Mouse (Mus musculus) heart, adult 2 months (tissue): ENCODE data around the gene Cog5. TPM values are rescaled to one million over a fixed set of nuclear protein-coding genes. Genes with fewer than 3 reads are reported as not detected.

ENCODE experiments used
- DNase-seq, 2 experiments: peaks; one replicate each; pipeline ENCODE4 v3.0.0; 2021
- H3K27ac ChIP-seq: fragments of 200-600 bp; 2 replicates; pipeline ENCODE4 v1.8.1; 2022
- H3K27me3 ChIP-seq: fragments of 200-500 bp; 2 replicates; pipeline ENCODE4 v1.6.1; 2012; ENCODE audit warnings: mild to moderate bottlenecking, low read length, inconsistent platforms, mixed read lengths; ENCODE audit not compliant: control insufficient read depth, insufficient read depth
- H3K36me3 ChIP-seq: fragments of 200-500 bp; 2 replicates; pipeline ENCODE4 v1.6.1; 2012; ENCODE audit warnings: low read length, inconsistent platforms; ENCODE audit not compliant: control insufficient read depth, insufficient read depth
- H3K4me1 ChIP-seq: fragments of 200-500 bp; 2 replicates; pipeline ENCODE4 v1.6.1; 2011; ENCODE audit warnings: low read length; ENCODE audit not compliant: control insufficient read depth, insufficient read depth
- H3K4me3 ChIP-seq: fragments of 200-600 bp; 2 replicates; pipeline ENCODE4 v1.8.1; 2022
- H3K79me2 ChIP-seq: fragments of 200-500 bp; replicated peaks from 2 replicates; pipeline ENCODE4 v1.6.1; 2012; ENCODE audit warnings: mild to moderate bottlenecking, inconsistent platforms, low read length, moderate library complexity, mixed read lengths; ENCODE audit not compliant: control insufficient read depth, insufficient read depth
- H3K9ac ChIP-seq: fragments of 200-500 bp; 2 replicates; pipeline ENCODE4 v1.6.1; 2012; ENCODE audit warnings: low read depth, mild to moderate bottlenecking, control low read depth, inconsistent platforms, low read length, mixed read lengths
- CTCF ChIP-seq: fragments of 200-600 bp; IDR thresholded peaks from 2 replicates; pipeline ENCODE4 v1.8.1; 2022; ENCODE audit warnings: antibody characterized with exemption, mild to moderate bottlenecking, moderate library complexity
- EP300 ChIP-seq: fragments of 200-500 bp; IDR thresholded peaks from 2 replicates; pipeline ENCODE4 v1.6.1; 2011; ENCODE audit warnings: low read depth, low read length, control low read depth; ENCODE audit not compliant: insufficient read depth
- POLR2A ChIP-seq: fragments of 200-500 bp; IDR thresholded peaks from 2 replicates; pipeline ENCODE4 v1.6.1; 2011; ENCODE audit warnings: mild to moderate bottlenecking, low read depth, low read length, control low read depth; ENCODE audit not compliant: insufficient read depth
- WGBS: fragments of 180-500 bp; shearing (Covaris S2); methylation state at CpG from one replicate; pipeline ENCODE4 v1.1.7; 2018; 5-methylcytosine and 5-hydroxymethylcytosine counted together
- intact Hi-C: fragments of 180-260 bp; cut with DNase I; formaldehyde crosslinking; loops from one replicate; pipeline ENCODE4 v1.15.1; 2025
- polyA plus RNA-seq: library from polyadenylated mRNA; depleted of rRNA; stranded (reverse); fragments of >200 nt; gene quantifications from 2 replicates; pipeline ENCODE4 v1.2.3, GENCODE M21; 2012
- total RNA-seq, 2 experiments: library from RNA; stranded (reverse); gene quantifications; 2 replicates each; pipeline ENCODE4 v1.2.3; 2021

Cog5 gene
- total and polyA plus RNA-seq, 3 experiments, result 24.7 to 58.3 (median 55.8) TPM

GRCm38 (mm10) chr12:31977613-31978195, 323.0 kb downstream of the Cog5 start:
- 80% methylated on average over 12 of the region's 12 CpGs for WGBS
- no peak overlapping the region for H3K27ac ChIP-seq
- H3K4me1 ChIP-seq, result no peaks in the 10 kb centered on the region
- intact Hi-C loops, result no loop called here
- DNase-seq, result no peak
- no peak overlapping the region for H3K9ac ChIP-seq
- H3K79me2 ChIP-seq, result no peaks in the 10 kb centered on the region
- TF ChIP-seq CTCF, result no peak
- no peak for TF ChIP-seq POLR2A
- no peak for TF ChIP-seq EP300
- no peak overlapping the region for H3K4me3 ChIP-seq
- no peaks in the 10 kb centered on the region for H3K36me3 ChIP-seq
- no peaks in the 10 kb centered on the region for H3K27me3 ChIP-seq

GRCm38 (mm10) chr12:31983238-31983637, 328.6 kb downstream of the Cog5 start:
- TF ChIP-seq CTCF (no peak), EP300 (no peak), POLR2A (no peak)
- no peak overlapping the region for H3K9ac ChIP-seq
- H3K79me2 ChIP-seq, result no peaks in the 10 kb centered on the region
- no peaks in the 10 kb centered on the region for H3K4me1 ChIP-seq
- H3K27me3 ChIP-seq, result no peaks in the 10 kb centered on the region
- DNase-seq, result no peak
- no peak overlapping the region for H3K4me3 ChIP-seq
- no peaks in the 10 kb centered on the region for H3K36me3 ChIP-seq
- WGBS, result 67% methylated on average over 7 of the region's 7 CpGs
- no peak overlapping the region for H3K27ac ChIP-seq
- intact Hi-C loops, result no loop called here

- Histone ChIP-seq H3K27me3 (no peaks in the 10 kb centered on the region), H3K9ac (no peak overlapping the region), H3K27ac (no peak overlapping the region), H3K36me3 (no peaks in the 10 kb centered on the region), H3K4me3 (no peak overlapping the region), H3K79me2 (no peaks in the 10 kb centered on the region), H3K4me1 (no peaks in the 10 kb centered on the region)
- intact Hi-C loops, result no loop called here
- no peak for DNase-seq
- no peak for TF ChIP-seq CTCF
- TF ChIP-seq EP300, result no peak
- TF ChIP-seq POLR2A, result no peak
- WGBS, result 80% methylated on average over 6 of the region's 6 CpGs
These were observed 329.1 kb downstream of the Cog5 start for GRCm38 (mm10) chr12:31983769-31984168.

GRCm38 (mm10) chr12:31984206-31984605, 329.5 kb downstream of the Cog5 start:
- H3K4me1 ChIP-seq, result no peaks in the 10 kb centered on the region
- H3K4me3 ChIP-seq, result no peak overlapping the region
- H3K9ac ChIP-seq, result no peak overlapping the region
- H3K36me3 ChIP-seq, result no peaks in the 10 kb centered on the region
- H3K27ac ChIP-seq, result no peak overlapping the region
- H3K79me2 ChIP-seq, result no peaks in the 10 kb centered on the region
- TF ChIP-seq POLR2A, result no peak
- TF ChIP-seq CTCF, result no peak
- TF ChIP-seq EP300, result no peak
- DNase-seq, result no peak
- 62% methylated on average over 2 of the region's 2 CpGs for WGBS
- intact Hi-C loops, result no loop called here
- no peaks in the 10 kb centered on the region for H3K27me3 ChIP-seq

GRCm38 (mm10) chr12:31984664-31985063, 330.0 kb downstream of the Cog5 start:
- intact Hi-C loops, result no loop called here

GRCm38 (mm10) chr12:31985738-31986137, 331.1 kb downstream of the Cog5 start:
- Histone ChIP-seq H3K4me1 (no peaks in the 10 kb centered on the region), H3K9ac (no peak overlapping the region), H3K27me3 (no peaks in the 10 kb centered on the region), H3K79me2 (no peaks in the 10 kb centered on the region), H3K4me3 (no peak overlapping the region), H3K27ac (no peak overlapping the region), H3K36me3 (no peaks in the 10 kb centered on the region)
- no peak for TF ChIP-seq CTCF
- TF ChIP-seq EP300, result no peak
- no peak for TF ChIP-seq POLR2A
- intact Hi-C loops, result no loop called here
- 79% methylated on average over 6 of the region's 6 CpGs for WGBS
- DNase-seq, result no peak

More at GRCm38 (mm10) chr12:31984664-31985063, 330.0 kb downstream of the Cog5 start:
- WGBS, result 34% methylated on average over 12 of the region's 12 CpGs
- H3K4me3 ChIP-seq, result no peak overlapping the region
- DNase-seq, result peak in 1 of 2 experiments; percentile 18
- TF ChIP-seq EP300 (no peak), CTCF (no peak), POLR2A (no peak)
- no peaks in the 10 kb centered on the region for H3K27me3 ChIP-seq
- H3K79me2 ChIP-seq, result no peaks in the 10 kb centered on the region
- H3K27ac ChIP-seq, result no peak overlapping the region
- H3K4me1 ChIP-seq, result no peaks in the 10 kb centered on the region
- no peak overlapping the region for H3K9ac ChIP-seq
- no peaks in the 10 kb centered on the region for H3K36me3 ChIP-seq
